Mouse (Mus musculus) granulocyte monocyte progenitor cell, adult 5-6 weeks (primary cell): ENCODE results near the gene Selenon. TPM values are rescaled to one million over a fixed set of nuclear protein-coding genes. Genes with fewer than 3 reads are reported as not detected.

ENCODE experiments used
- total RNA-seq, 2 experiments: library from RNA; stranded (forward) in 1 of 2; stranded (reverse) in 1 of 2; fragments of 200-712, 200-1000 nt in 1 of 2; fragments of >200 nt in 1 of 2; fragmentation: Nextera tagmentation in 1 of 2; gene quantifications; 2 replicates each; pipeline ENCODE4 v1.2.3; 2014 to 2017

Gene Selenon
- total RNA-seq, 2 experiments from 2014 or later, result 3.2 to 32.4 TPM

Other genes with a start within 250 kb of the Selenon start
- not detected in 2 replicates for gene Trim63, start 237.0 kb downstream of the Selenon start, total RNA-seq (2014; fragmentation: Nextera tagmentation)
- gene Trim63, start 237.0 kb downstream of the Selenon start, total RNA-seq (2017), result not detected in 2 replicates
- not detected in 2 replicates for gene Slc30a2, start 209.0 kb downstream of the Selenon start, total RNA-seq (2014; fragmentation: Nextera tagmentation)
- not detected in 2 replicates for gene Slc30a2, start 209.0 kb downstream of the Selenon start, total RNA-seq (2017)
- gene Extl1, start 168.3 kb downstream of the Selenon start, total RNA-seq (2014; fragmentation: Nextera tagmentation), result not detected in 2 replicates
- gene Extl1, start 168.3 kb downstream of the Selenon start, total RNA-seq (2017), result not detected in 2 replicates
- 10.5 and 22.1 TPM in 2 replicates for gene Pafah2, start 155.8 kb downstream of the Selenon start, total RNA-seq (2014; fragmentation: Nextera tagmentation)
- 10.4 and 10.6 TPM in 2 replicates for gene Pafah2, start 155.8 kb downstream of the Selenon start, total RNA-seq (2017)
- gene Stmn1, start 83.8 kb downstream of the Selenon start, total RNA-seq (2014; fragmentation: Nextera tagmentation), result 878 and 904 TPM in 2 replicates
- 966 and 982 TPM in 2 replicates for gene Stmn1, start 83.8 kb downstream of the Selenon start, total RNA-seq (2017)
- 11.2 and 12.9 TPM in 2 replicates for gene Paqr7, start 55.5 kb downstream of the Selenon start, total RNA-seq (2014; fragmentation: Nextera tagmentation)
- gene Paqr7, start 55.5 kb downstream of the Selenon start, total RNA-seq (2017), result 9.5 and 12.8 TPM in 2 replicates
- gene Aunip, start 41.2 kb downstream of the Selenon start, total RNA-seq (2014; fragmentation: Nextera tagmentation), result 15.0 and 25.6 TPM in 2 replicates
- gene Aunip, start 41.2 kb downstream of the Selenon start, total RNA-seq (2017), result 24.2 and 26.4 TPM in 2 replicates
- 64.6 and 67.4 TPM in 2 replicates for gene Mtfr1l, start 16.8 kb downstream of the Selenon start, total RNA-seq (2014; fragmentation: Nextera tagmentation)
- 52.0 and 54.8 TPM in 2 replicates for gene Mtfr1l, start 16.8 kb downstream of the Selenon start, total RNA-seq (2017)
- gene Man1c1, start 152.1 kb upstream of the Selenon start, total RNA-seq (2014; fragmentation: Nextera tagmentation), result 9.5 and 11.6 TPM in 2 replicates
- 4.8 and 5.1 TPM in 2 replicates for gene Man1c1, start 152.1 kb upstream of the Selenon start, total RNA-seq (2017)
- gene Ldlrap1, start 215.9 kb upstream of the Selenon start, total RNA-seq (2014; fragmentation: Nextera tagmentation), result 28.4 and 30.6 TPM in 2 replicates
- 10.1 and 10.2 TPM in 2 replicates for gene Ldlrap1, start 215.9 kb upstream of the Selenon start, total RNA-seq (2017)